Mouse (Mus musculus) liver, adult 2 months (tissue): ENCODE results near the gene Ccdc57. TPM values are rescaled to one million over a fixed set of nuclear protein-coding genes. Genes with fewer than 3 reads are reported as not detected.

Experiments
- DNase-seq: peaks from one replicate; pipeline ENCODE4 v3.0.0-alpha.2; 2011; ENCODE audit warnings: low read depth, low spot score; ENCODE audit errors: extremely low read depth
- H3K27ac ChIP-seq: fragments of 200-500 bp; replicated peaks from 2 replicates; pipeline ENCODE4 v1.5.1; 2012; ENCODE audit warnings: low read depth, mild to moderate bottlenecking, control low read depth, inconsistent platforms, low read length; ENCODE audit not compliant: insufficient read depth
- H3K27me3 ChIP-seq: fragments of 200-500 bp; 2 replicates; pipeline ENCODE4 v1.6.1; 2012; ENCODE audit warnings: mild to moderate bottlenecking, moderate library complexity, low read length, inconsistent platforms; ENCODE audit not compliant: control insufficient read depth, insufficient read depth
- H3K36me3 ChIP-seq: fragments of 200-500 bp; 2 replicates; pipeline ENCODE4 v1.6.1; 2012; ENCODE audit warnings: low read length, inconsistent platforms; ENCODE audit not compliant: control insufficient read depth, insufficient read depth
- H3K4me1 ChIP-seq: fragments of 200-500 bp; 2 replicates; pipeline ENCODE4 v1.6.1; 2011; ENCODE audit warnings: low read length; ENCODE audit not compliant: control insufficient read depth, insufficient read depth
- H3K4me3 ChIP-seq: fragments of 200-500 bp; 2 replicates; pipeline ENCODE4 v1.5.1; 2011; ENCODE audit warnings: low read depth, mild to moderate bottlenecking, control low read depth, low read length, moderate library complexity; ENCODE audit not compliant: insufficient read depth
- H3K79me2 ChIP-seq: fragments of 200-500 bp; 2 replicates; pipeline ENCODE4 v1.6.1; 2012; ENCODE audit warnings: inconsistent platforms, mild to moderate bottlenecking, low read length, moderate library complexity; ENCODE audit not compliant: control insufficient read depth, insufficient read depth
- H3K9ac ChIP-seq: fragments of 200-500 bp; 2 replicates; pipeline ENCODE4 v1.6.1; 2012; ENCODE audit warnings: low read depth, mild to moderate bottlenecking, control low read depth, inconsistent platforms, low read length
- CTCF ChIP-seq: fragments of 200-500 bp; IDR thresholded peaks from 2 replicates; pipeline ENCODE4 v1.5.1; 2011; ENCODE audit warnings: low read depth, low read length, control low read depth
- POLR2A ChIP-seq: fragments of 200-500 bp; IDR thresholded peaks from 2 replicates; pipeline ENCODE4 v1.6.1; 2011; ENCODE audit warnings: low read length, control low read depth; ENCODE audit not compliant: insufficient read depth; ENCODE audit errors: extremely low read depth
- WGBS: fragments of 180-500 bp; shearing (Covaris S2); methylation state at CpG from one replicate; pipeline ENCODE4 v1.1.7; 2018; 5-methylcytosine and 5-hydroxymethylcytosine counted together
- polyA plus RNA-seq: library from polyadenylated mRNA; depleted of rRNA; stranded (reverse); fragments of >200 nt; gene quantifications from 2 replicates; pipeline ENCODE4 v1.2.3, GENCODE M21; 2012
- total RNA-seq: library from RNA; depleted of rRNA; stranded (reverse); fragments of >200 nt; gene quantifications from 2 replicates; pipeline ENCODE4 v1.2.3, GENCODE M21; 2014

Gene Ccdc57
- total and polyA plus RNA-seq, 2 experiments: 1.1 to 2.3 TPM

DNA sequence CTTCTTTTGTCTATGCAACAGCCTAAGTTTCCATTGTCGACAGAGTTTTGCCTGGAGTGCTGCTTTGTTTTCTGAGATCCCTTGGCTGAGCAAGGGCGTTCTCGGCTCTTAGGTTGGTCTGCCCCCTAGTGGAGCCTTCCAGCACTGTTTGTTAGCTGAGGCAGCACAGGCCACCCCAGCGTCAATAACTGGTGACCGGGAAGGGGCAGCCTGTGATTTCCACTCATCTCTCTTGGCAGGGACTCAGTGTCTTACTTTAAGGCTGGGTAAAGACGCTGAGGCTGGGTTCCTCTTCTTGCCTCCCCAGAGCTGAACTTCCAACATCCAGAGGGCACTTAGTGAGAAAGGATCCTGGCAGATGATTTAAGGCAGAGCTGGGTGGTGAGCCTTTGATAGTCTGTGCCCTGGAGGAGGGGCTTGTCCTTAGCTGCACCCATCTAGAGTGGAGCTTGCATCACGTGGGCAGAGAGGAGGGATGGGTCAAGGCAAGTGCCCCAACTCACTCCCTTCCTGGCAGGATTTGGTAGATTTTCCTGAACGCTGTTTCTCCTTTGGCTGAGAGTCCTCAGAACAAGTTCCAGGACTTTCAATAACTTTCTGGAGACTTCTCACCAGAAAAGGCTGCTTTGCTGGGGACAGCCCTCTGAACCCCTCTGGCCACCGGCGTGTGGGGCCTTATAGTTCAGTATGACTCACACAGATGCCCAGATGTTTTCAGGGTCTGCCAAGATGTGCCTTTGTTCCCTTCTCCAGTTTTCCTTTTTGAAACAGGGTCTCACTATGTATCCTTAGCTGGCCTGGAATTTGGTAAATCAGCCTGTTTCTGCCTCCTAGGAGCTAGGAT, 132.4 kb downstream of the Ccdc57 start:
- DNase-seq: peak; percentile 92
- Histone ChIP-seq H3K4me3 (no peak overlapping the region), H3K9ac (no peak overlapping the region; the same call in 1 of the 2 replicates), H3K4me1 (peaks cover 10% of the 10 kb centered on the region), H3K79me2 (peaks cover 8% of the 10 kb centered on the region), H3K36me3 (no peaks in the 10 kb centered on the region; the same call in 1 of the 2 replicates), H3K27ac (peak overlapping the region; percentile 64), H3K27me3 (no peaks in the 10 kb centered on the region)
- no peak for TF ChIP-seq POLR2A
- peak; percentile 97 for TF ChIP-seq CTCF
- whole genome bisulfite sequencing: 6% methylated on average over 10 of the region's 10 CpGs

DNA sequence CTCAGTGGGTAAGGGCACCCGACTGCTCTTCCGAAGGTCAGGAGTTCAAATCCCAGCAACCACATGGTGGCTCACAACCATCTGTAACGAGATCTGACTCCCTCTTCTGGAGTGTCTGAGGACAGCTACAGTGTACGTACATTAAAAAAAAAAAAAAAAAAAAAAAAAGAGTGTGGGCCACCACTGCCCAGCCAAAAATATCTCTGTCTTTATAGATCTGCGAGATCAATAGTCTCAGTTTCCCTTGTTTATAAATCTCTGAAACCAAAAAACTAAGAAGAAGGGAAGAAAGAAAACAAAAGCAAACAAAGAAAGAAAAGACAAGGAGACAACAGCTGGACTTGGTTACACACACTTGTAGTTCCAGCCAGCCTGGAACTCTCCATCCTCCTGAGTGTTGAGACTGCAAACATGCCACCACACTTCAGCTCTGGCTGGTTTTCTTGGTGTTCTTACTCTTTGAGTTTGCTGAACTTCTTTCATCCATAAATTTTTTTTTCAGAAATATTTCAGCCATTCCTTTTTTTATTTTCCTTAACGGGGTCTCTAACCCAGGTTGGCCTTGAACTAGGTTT, 133.3 kb downstream of the Ccdc57 start:
- Histone ChIP-seq H3K27me3 (no peaks in the 10 kb centered on the region), H3K36me3 (no peaks in the 10 kb centered on the region), H3K4me3 (no peak overlapping the region), H3K9ac (no peak overlapping the region), H3K79me2 (peaks cover 13% of the 10 kb centered on the region), H3K4me1 (peaks cover 15% of the 10 kb centered on the region), H3K27ac (no peak overlapping the region)
- TF ChIP-seq POLR2A (no peak), CTCF (no peak)
- 56% methylated on average over 6 of the region's 6 CpGs for WGBS
- no peak for DNase-seq

DNA sequence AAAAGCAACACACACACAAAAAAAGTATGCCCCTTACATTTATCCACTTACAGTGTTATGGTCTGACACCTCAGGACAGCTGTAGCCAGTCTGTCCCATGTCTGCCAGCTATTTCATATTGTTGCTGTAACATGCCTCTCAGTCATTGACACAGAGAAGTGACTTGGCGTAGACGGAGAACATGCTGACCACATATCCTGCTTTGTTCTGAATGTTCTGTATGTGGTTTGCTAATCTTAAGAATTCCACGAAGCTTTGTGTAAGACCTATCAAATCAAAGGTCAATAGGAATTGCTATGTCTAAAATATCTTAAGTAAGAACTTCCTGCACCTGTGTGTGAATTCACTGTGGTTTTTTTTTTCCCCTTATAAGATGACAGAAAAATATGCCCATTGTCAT, 134.4 kb downstream of the Ccdc57 start:
- DNase-seq: no peak
- Histone ChIP-seq H3K27me3 (no peaks in the 10 kb centered on the region), H3K27ac (no peak overlapping the region), H3K9ac (no peak overlapping the region), H3K4me1 (peaks cover 15% of the 10 kb centered on the region), H3K4me3 (no peak overlapping the region), H3K36me3 (peaks cover 4% of the 10 kb centered on the region; the same call in 1 of the 2 replicates), H3K79me2 (peaks cover 15% of the 10 kb centered on the region)
- 85% methylated on average over 3 of the region's 3 CpGs for WGBS
- no peak for TF ChIP-seq POLR2A
- no peak for TF ChIP-seq CTCF

GRCm38 (mm10) chr11:120796614-120796946, 136.1 kb downstream of the Ccdc57 start:
- no peak for TF ChIP-seq CTCF
- no peak for TF ChIP-seq POLR2A
- no peak for DNase-seq
- no peak overlapping the region for H3K4me3 ChIP-seq
- H3K36me3 ChIP-seq: peaks cover 11% of the 10 kb centered on the region
- H3K79me2 ChIP-seq: peaks cover 15% of the 10 kb centered on the region
- no peaks in the 10 kb centered on the region for H3K27me3 ChIP-seq
- 40% methylated on average over 8 of the region's 8 CpGs for WGBS
- H3K4me1 ChIP-seq: peaks cover 15% of the 10 kb centered on the region
- peak overlapping the region; percentile 17 for H3K27ac ChIP-seq
- H3K9ac ChIP-seq: peak overlapping the region; percentile 47

- H3K9ac ChIP-seq: peak within 1 kb of the TSS; percentile 88
- peak within 1 kb of the TSS; percentile 67 for H3K27ac ChIP-seq
- WGBS: 1% methylated on average over 59 of the region's 59 CpGs
- peak; percentile 84 for DNase-seq
- peaks cover 15% of the 10 kb centered on the region for H3K79me2 ChIP-seq
- peaks cover 15% of the 10 kb centered on the region for H3K4me1 ChIP-seq
- TF ChIP-seq POLR2A (peak; percentile 55), CTCF (no peak)
- H3K4me3 ChIP-seq: peak within 1 kb of the TSS; percentile 90
- peaks cover 16% of the 10 kb centered on the region for H3K36me3 ChIP-seq
- H3K27me3 ChIP-seq: no peaks in the 10 kb centered on the region
Measured at GRCm38 (mm10) chr11:120795756-120796613, 136.7 kb downstream of the Ccdc57 start, which contains the start of gene Dus1l. TSS of gene Dus1l (minus strand) at chr11:120796403.
